Mouse (Mus musculus) hindbrain, postnatal 0 days (tissue): ENCODE results near the gene Pxt1. TPM values are rescaled to one million over a fixed set of nuclear protein-coding genes. Genes with fewer than 3 reads are reported as not detected.

ENCODE experiments used
- ATAC-seq: fragments of 200-750 bp; cut with Nextera tagmentation; 2 replicates; pipeline ENCODE4 v1.8.0; 2017; ENCODE audit warnings: mild to moderate bottlenecking, moderate TSS enrichment, moderate library complexity
- DNase-seq: peaks from one replicate; pipeline ENCODE4 v3.0.0-alpha.2; 2015; ENCODE audit warnings: low spot score
- H3K27ac ChIP-seq: fragments of 300-500 bp; sonication (generic); 2 replicates; pipeline ENCODE4 v1.5.1; 2014; ENCODE audit warnings: mild to moderate bottlenecking
- H3K27me3 ChIP-seq: fragments of 300-500 bp; sonication (generic); 2 replicates; pipeline ENCODE4 v1.6.1; 2014; ENCODE audit warnings: low read length, mixed read lengths; ENCODE audit not compliant: insufficient read depth
- H3K36me3 ChIP-seq: fragments of 300-500 bp; sonication (generic); 2 replicates; pipeline ENCODE4 v1.6.1; 2014; ENCODE audit warnings: low read length, mixed read lengths; ENCODE audit not compliant: insufficient read depth
- H3K4me1 ChIP-seq: fragments of 300-500 bp; sonication (generic); 2 replicates; pipeline ENCODE4 v1.6.1; 2014; ENCODE audit warnings: antibody characterized with exemption, low read length, mixed read lengths; ENCODE audit not compliant: insufficient read depth
- H3K4me2 ChIP-seq: fragments of 300-500 bp; sonication (generic); 2 replicates; pipeline ENCODE4 v1.6.1; 2014; ENCODE audit warnings: low read depth, mild to moderate bottlenecking, low read length, moderate library complexity, mixed read lengths
- H3K4me3 ChIP-seq: fragments of 300-500 bp; sonication (generic); 2 replicates; pipeline ENCODE4 v1.5.1; 2014; ENCODE audit warnings: low read length
- H3K9ac ChIP-seq: fragments of 300-500 bp; sonication (generic); replicated peaks from 2 replicates; pipeline ENCODE4 v1.6.1; 2014; ENCODE audit warnings: mild to moderate bottlenecking, low read length, moderate library complexity, mixed read lengths
- H3K9me3 ChIP-seq: fragments of 300-500 bp; sonication (generic); 2 replicates; pipeline ENCODE4 v1.6.1; 2016; ENCODE audit warnings: low read length, mixed read lengths
- CTCF ChIP-seq: IDR thresholded peaks from 2 replicates; pipeline ENCODE4 v1.5.1; 2016; ENCODE audit warnings: antibody characterized with exemption, control low read depth, low read depth
- WGBS: fragments of 180-500 bp; shearing (Covaris S2); extraction: QIAGEN DNeasy Blood & Tissue Kit; methylation state at CpG from one replicate; pipeline ENCODE4 v1.1.7; 2014; 5-methylcytosine and 5-hydroxymethylcytosine counted together
- polyA plus RNA-seq: library from polyadenylated mRNA; unstranded; fragments of >200 nt; fragmentation: Nextera tagmentation; extraction: Ambion mirVana; gene quantifications from 2 replicates; pipeline ENCODE4 v1.2.1, GENCODE M21; 2015
- total RNA-seq: library from RNA; depleted of rRNA; stranded (reverse); fragments of >200 nt; gene quantifications from 2 replicates; pipeline ENCODE4 v1.2.3, GENCODE M21; 2014

Gene Pxt1
- total and polyA plus RNA-seq, 2 experiments from 2014 or later, result not detected

- no peak for TF ChIP-seq CTCF
- H3K4me1 ChIP-seq, result no peaks in the 10 kb centered on the region
- H3K9me3 ChIP-seq, result no peaks in the 10 kb centered on the region
- no peak for DNase-seq
- 89% methylated on average over 1 of the region's 1 CpGs for WGBS
- H3K27ac ChIP-seq, result no peak overlapping the region
- H3K4me2 ChIP-seq, result no peak overlapping the region
- no peak overlapping the region for H3K4me3 ChIP-seq
- no peak overlapping the region for H3K9ac ChIP-seq
- H3K36me3 ChIP-seq, result no peaks in the 10 kb centered on the region
- no peak for ATAC-seq
- H3K27me3 ChIP-seq, result no peaks in the 10 kb centered on the region
Observed at GRCm38 (mm10) chr17:28916520-28916919, 27.1 kb downstream of the Pxt1 start.

- no peaks in the 10 kb centered on the region for H3K9me3 ChIP-seq
- H3K4me2 ChIP-seq, result no peak within 1 kb of the TSS
- H3K4me3 ChIP-seq, result no peak within 1 kb of the TSS
- DNase-seq (no peak), ATAC-seq (no peak)
- H3K4me1 ChIP-seq, result no peaks in the 10 kb centered on the region
- no peak within 1 kb of the TSS for H3K9ac ChIP-seq
- 60% methylated on average over 12 of the region's 12 CpGs for WGBS
- H3K36me3 ChIP-seq, result no peaks in the 10 kb centered on the region
- no peak for TF ChIP-seq CTCF
- H3K27me3 ChIP-seq, result no peaks in the 10 kb centered on the region
- no peak within 1 kb of the TSS for H3K27ac ChIP-seq
Observed at GRCm38 (mm10) chr17:28915060-28915628, 28.5 kb downstream of the Pxt1 start, which contains the start of gene 4930539E08Rik. Gene 4930539E08Rik, minus strand, starts transcription at chr17:28915324.

- Histone ChIP-seq H3K4me2 (no peak overlapping the region), H3K27ac (no peak overlapping the region), H3K4me1 (no peaks in the 10 kb centered on the region), H3K9me3 (no peaks in the 10 kb centered on the region), H3K36me3 (no peaks in the 10 kb centered on the region), H3K9ac (no peak overlapping the region), H3K27me3 (no peaks in the 10 kb centered on the region), H3K4me3 (no peak overlapping the region)
- DNase-seq (no peak), ATAC-seq (no peak)
- 89% methylated on average over 6 of the region's 6 CpGs for WGBS
- no peak for TF ChIP-seq CTCF
Observed at GRCm38 (mm10) chr17:28913940-28914339, 29.7 kb downstream of the Pxt1 start.

- ATAC-seq (no peak), DNase-seq (no peak)
- H3K27me3 ChIP-seq, result no peaks in the 10 kb centered on the region
- 0 out of 2 replicates have a peak, but pooled peaks cover under 1% of the 10 kb centered on the region for H3K4me1 ChIP-seq
- no peak for TF ChIP-seq CTCF
- H3K27ac ChIP-seq, result no peak overlapping the region
- H3K4me3 ChIP-seq, result no peak overlapping the region
- 64% methylated on average over 5 of the region's 5 CpGs for WGBS
- H3K9ac ChIP-seq, result no peak overlapping the region
- no peak overlapping the region for H3K4me2 ChIP-seq
- H3K9me3 ChIP-seq, result no peaks in the 10 kb centered on the region
- H3K36me3 ChIP-seq, result no peaks in the 10 kb centered on the region
Observed at GRCm38 (mm10) chr17:28913200-28913599, 30.4 kb downstream of the Pxt1 start.

GRCm38 (mm10) chr17:28910139-28910538, 33.5 kb downstream of the Pxt1 start:
- Histone ChIP-seq H3K27me3 (no peaks in the 10 kb centered on the region), H3K27ac (no peak overlapping the region), H3K36me3 (no peaks in the 10 kb centered on the region), H3K9ac (no peak overlapping the region), H3K4me3 (no peak overlapping the region), H3K4me1 (peaks cover 6% of the 10 kb centered on the region), H3K9me3 (no peaks in the 10 kb centered on the region), H3K4me2 (no peak overlapping the region)
- no peak for DNase-seq
- WGBS, result 30% methylated on average over 7 of the region's 7 CpGs
- ATAC-seq, result no peak
- TF ChIP-seq CTCF, result peak; percentile 31; the same call in 1 of the 2 replicates

- peak; percentile 73 for TF ChIP-seq CTCF
- ATAC-seq (no peak), DNase-seq (peak; percentile 74)
- Histone ChIP-seq H3K27ac (no peak overlapping the region), H3K27me3 (no peaks in the 10 kb centered on the region), H3K36me3 (no peaks in the 10 kb centered on the region), H3K9ac (0 out of 2 replicates have a peak overlapping the region, but pooled peaks have one; percentile 13), H3K4me2 (peak overlapping the region; percentile 36), H3K4me1 (peaks cover 14% of the 10 kb centered on the region), H3K4me3 (no peak overlapping the region; the same call in 1 of the 2 replicates), H3K9me3 (no peaks in the 10 kb centered on the region)
- whole genome bisulfite sequencing, result 10% methylated on average over 29 of the region's 29 CpGs
Observed at GRCm38 (mm10) chr17:28909252-28909941, 34.2 kb downstream of the Pxt1 start.

GRCm38 (mm10) chr17:28907959-28908358, 35.7 kb downstream of the Pxt1 start:
- Histone ChIP-seq H3K27me3 (no peaks in the 10 kb centered on the region), H3K36me3 (no peaks in the 10 kb centered on the region), H3K27ac (no peak overlapping the region), H3K9me3 (no peaks in the 10 kb centered on the region), H3K4me2 (no peak overlapping the region), H3K4me1 (peaks cover 17% of the 10 kb centered on the region), H3K9ac (no peak overlapping the region), H3K4me3 (no peak overlapping the region)
- WGBS, result 27% methylated on average over 7 of the region's 7 CpGs
- no peak for TF ChIP-seq CTCF
- ATAC-seq, result no peak
- DNase-seq, result peak; percentile 55
